Mouse (Mus musculus) heart, embryonic 10.5 days (tissue): ENCODE results near the gene Hsf5. TPM values are rescaled to one million over a fixed set of nuclear protein-coding genes. Genes with fewer than 3 reads are reported as not detected.

Experiments used
- DNase-seq: peaks from one replicate; pipeline ENCODE4 v3.0.0-alpha.2; 2017; ENCODE audit warnings: low spot score
- H3K27ac ChIP-seq: fragments of 300-500 bp; sonication (generic); 2 replicates; pipeline ENCODE4 v1.5.1; 2016; ENCODE audit warnings: mild to moderate bottlenecking
- H3K27me3 ChIP-seq: fragments of 300-500 bp; sonication (generic); 2 replicates; pipeline ENCODE4 v1.6.1; 2016; ENCODE audit warnings: mild to moderate bottlenecking; ENCODE audit not compliant: poor library complexity, insufficient read depth, severe bottlenecking
- H3K36me3 ChIP-seq: fragments of 300-500 bp; sonication (generic); 2 replicates; pipeline ENCODE4 v1.6.1; 2016; ENCODE audit warnings: mild to moderate bottlenecking, moderate library complexity
- H3K4me1 ChIP-seq: fragments of 300-500 bp; sonication (generic); 2 replicates; pipeline ENCODE4 v1.6.1; 2016; ENCODE audit warnings: mild to moderate bottlenecking
- H3K4me3 ChIP-seq: fragments of 300-500 bp; sonication (generic); 2 replicates; pipeline ENCODE4 v1.5.1; 2016; ENCODE audit warnings: mild to moderate bottlenecking, moderate library complexity
- H3K9me3 ChIP-seq: fragments of 300-500 bp; sonication (generic); 2 replicates; pipeline ENCODE4 v1.6.1; 2016; ENCODE audit warnings: mild to moderate bottlenecking, moderate library complexity
- WGBS: fragments of 180-500 bp; shearing (Covaris S2); methylation state at CpG from one replicate; pipeline ENCODE4 v1.1.7; 2016; 5-methylcytosine and 5-hydroxymethylcytosine counted together
- polyA plus RNA-seq: library from polyadenylated mRNA; unstranded; fragments of >200 nt; fragmentation: Nextera tagmentation; extraction: Ambion mirVana; gene quantifications from 2 replicates; pipeline ENCODE4 v1.2.1, GENCODE M21; 2016

Hsf5 gene
- polyA plus RNA-seq, 1 experiment from 2014 or later: 0.21 TPM

DNA sequence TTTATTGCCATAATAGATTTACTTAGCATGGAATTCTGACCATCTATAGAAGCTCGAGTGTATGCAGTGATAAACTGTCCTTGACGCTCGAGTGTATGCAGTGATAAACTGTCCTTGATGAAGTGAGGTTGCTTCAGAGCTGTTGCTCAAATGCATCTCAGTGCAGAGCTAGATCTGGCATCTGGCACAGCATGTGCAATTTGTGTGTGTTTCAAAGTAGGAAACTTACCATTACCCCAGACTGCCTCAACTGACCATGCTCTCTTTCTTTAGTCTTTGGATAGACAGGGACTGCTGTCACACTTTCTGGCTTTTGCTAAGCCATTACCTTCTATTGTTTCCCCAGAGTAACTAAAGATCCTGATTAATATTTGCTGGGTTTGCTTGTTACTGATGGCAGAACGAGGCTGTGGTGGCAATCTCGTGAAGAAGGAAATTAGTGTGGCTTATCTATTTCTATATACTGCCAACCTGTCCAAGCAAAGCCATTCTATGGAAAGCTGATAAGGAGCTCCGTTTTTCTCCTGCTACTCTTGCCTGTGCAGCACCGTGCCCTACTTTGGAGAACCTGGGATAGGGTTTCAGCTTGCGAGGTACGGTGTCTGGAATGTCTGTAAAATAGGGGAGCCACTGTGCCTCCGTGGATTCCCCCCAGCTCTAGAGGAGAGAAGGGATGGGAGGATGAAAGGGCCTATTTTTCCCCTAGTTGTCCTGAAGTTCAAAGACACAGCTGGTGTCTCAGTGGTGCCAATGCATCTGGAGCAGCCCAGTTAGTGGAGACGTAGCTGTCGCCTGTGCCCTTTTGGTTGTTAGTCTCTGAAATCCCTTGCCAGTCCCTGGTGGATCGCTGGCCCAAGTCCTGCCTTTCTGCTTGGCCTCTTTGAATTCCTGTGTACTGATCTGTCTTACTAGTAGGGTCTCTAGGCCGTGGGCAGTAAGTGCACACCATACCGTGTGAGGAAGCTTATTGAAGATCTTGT lies 70.6 kb downstream of the Hsf5 start:
- Histone ChIP-seq H3K36me3 (no peaks in the 10 kb centered on the region), H3K4me3 (no peak overlapping the region), H3K4me1 (peaks cover 25% of the 10 kb centered on the region), H3K27ac (no peak overlapping the region), H3K27me3 (peaks cover 14% of the 10 kb centered on the region), H3K9me3 (no peaks in the 10 kb centered on the region)
- no peak for DNase-seq
- WGBS: 57% methylated on average over 15 of the region's 15 CpGs

DNA sequence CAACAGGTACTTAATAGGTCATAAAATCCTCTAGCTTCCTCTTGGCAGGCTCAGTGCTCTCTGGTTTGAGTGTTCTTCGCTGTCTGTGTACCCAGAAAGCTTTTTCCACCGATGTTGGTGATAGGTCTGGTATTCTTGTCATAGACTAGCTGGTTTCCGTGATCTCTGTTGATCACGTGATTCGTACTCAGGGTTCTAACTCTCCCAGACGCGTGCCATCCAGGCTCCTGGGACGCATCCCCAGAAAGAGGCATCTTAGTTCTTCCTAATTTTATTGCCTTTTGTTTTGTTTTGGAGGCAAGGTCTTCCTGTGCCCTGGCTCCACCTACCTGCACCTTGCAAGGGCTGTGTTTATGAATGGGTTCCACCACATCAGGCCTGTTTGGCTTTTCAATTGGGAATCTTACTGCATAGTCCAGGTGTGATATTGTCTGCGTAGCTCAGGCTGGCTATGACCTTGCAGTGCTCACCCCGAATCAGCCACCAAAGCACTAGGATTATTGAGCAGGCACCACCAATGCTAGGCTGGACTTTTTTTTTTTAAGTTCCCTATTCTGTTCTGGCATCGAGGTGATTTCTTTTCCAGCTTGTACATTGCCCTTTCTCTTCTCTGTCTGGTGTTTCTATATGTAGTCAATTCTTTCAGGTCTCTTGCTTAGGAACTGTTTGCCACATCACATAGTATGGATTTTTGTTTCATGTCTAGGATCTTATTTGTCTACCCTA lies 71.7 kb downstream of the Hsf5 start:
- WGBS: 87% methylated on average over 11 of the region's 11 CpGs
- Histone ChIP-seq H3K27me3 (peaks cover 14% of the 10 kb centered on the region), H3K9me3 (no peaks in the 10 kb centered on the region), H3K4me1 (peaks cover 27% of the 10 kb centered on the region), H3K4me3 (no peak overlapping the region), H3K27ac (no peak overlapping the region), H3K36me3 (no peaks in the 10 kb centered on the region)
- DNase-seq: no peak

DNA sequence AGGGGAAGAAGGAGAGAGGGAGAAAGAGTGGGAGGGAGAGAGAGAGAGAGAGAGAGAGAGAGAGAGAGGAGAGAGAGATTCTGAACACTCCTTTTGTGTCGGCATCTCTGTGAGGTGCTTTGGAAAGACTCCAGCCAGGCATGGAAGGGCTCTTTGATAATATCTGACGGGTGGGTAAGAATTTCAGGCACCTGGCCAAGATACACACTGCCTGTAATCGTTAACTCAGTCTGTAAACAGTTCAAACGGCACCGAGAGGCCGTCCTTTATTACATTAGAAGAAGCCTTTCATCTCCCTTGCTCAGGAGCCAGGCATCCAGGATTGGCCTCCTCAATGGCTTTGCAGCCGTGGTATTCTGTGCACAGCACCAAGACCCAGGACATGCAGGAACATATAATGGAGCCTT lies 72.4 kb downstream of the Hsf5 start:
- Histone ChIP-seq H3K4me3 (no peak overlapping the region; the same call in 1 of the 2 replicates), H3K4me1 (peaks cover 27% of the 10 kb centered on the region), H3K27me3 (peaks cover 14% of the 10 kb centered on the region), H3K36me3 (no peaks in the 10 kb centered on the region), H3K9me3 (no peaks in the 10 kb centered on the region), H3K27ac (peak overlapping the region; percentile 42; the same call in 1 of the 2 replicates)
- 20% methylated on average over 7 of the region's 7 CpGs for WGBS
- DNase-seq: no peak

GRCm38 (mm10) chr11:87690054-87690740 lies 73.2 kb downstream of the Hsf5 start:
- DNase-seq: no peak
- Histone ChIP-seq H3K27ac (peak overlapping the region; percentile 42), H3K4me3 (no peak overlapping the region; the same call in 1 of the 2 replicates), H3K9me3 (no peaks in the 10 kb centered on the region), H3K27me3 (peaks cover 14% of the 10 kb centered on the region), H3K4me1 (peaks cover 27% of the 10 kb centered on the region), H3K36me3 (no peaks in the 10 kb centered on the region)
- 61% methylated on average over 16 of the region's 16 CpGs for WGBS

GRCm38 (mm10) chr11:87697131-87697682 lies 80.2 kb downstream of the Hsf5 start:
- H3K36me3 ChIP-seq: no peaks in the 10 kb centered on the region
- no peaks in the 10 kb centered on the region for H3K9me3 ChIP-seq
- no peaks in the 10 kb centered on the region for H3K27me3 ChIP-seq
- no peak overlapping the region for H3K4me3 ChIP-seq
- WGBS: 61% methylated on average over 14 of the region's 14 CpGs
- H3K4me1 ChIP-seq: peaks cover 16% of the 10 kb centered on the region
- H3K27ac ChIP-seq: no peak overlapping the region
- no peak for DNase-seq

GRCm38 (mm10) chr11:87698126-87698525 lies 81.2 kb downstream of the Hsf5 start:
- H3K4me1 ChIP-seq: peaks cover 11% of the 10 kb centered on the region
- H3K27me3 ChIP-seq: no peaks in the 10 kb centered on the region
- no peak overlapping the region for H3K4me3 ChIP-seq
- H3K36me3 ChIP-seq: no peaks in the 10 kb centered on the region
- no peak for DNase-seq
- no peak overlapping the region for H3K27ac ChIP-seq
- no peaks in the 10 kb centered on the region for H3K9me3 ChIP-seq
- 87% methylated on average over 4 of the region's 4 CpGs for WGBS

- no peaks in the 10 kb centered on the region for H3K36me3 ChIP-seq
- H3K9me3 ChIP-seq: no peaks in the 10 kb centered on the region
- DNase-seq: no peak
- no peaks in the 10 kb centered on the region for H3K27me3 ChIP-seq
- H3K27ac ChIP-seq: no peak overlapping the region
- 74% methylated on average over 6 of the region's 6 CpGs for WGBS
- H3K4me1 ChIP-seq: peaks cover 11% of the 10 kb centered on the region
- H3K4me3 ChIP-seq: no peak overlapping the region
Observed at GRCm38 (mm10) chr11:87701108-87701507, 84.1 kb downstream of the Hsf5 start.

GRCm38 (mm10) chr11:87701877-87702620 lies 85.1 kb downstream of the Hsf5 start:
- Histone ChIP-seq H3K4me3 (no peak overlapping the region), H3K4me1 (peaks cover 8% of the 10 kb centered on the region)
- WGBS: 75% methylated on average over 14 of the region's 14 CpGs

GRCm38 (mm10) chr11:87703654-87704053 lies 86.7 kb downstream of the Hsf5 start:
- WGBS: 87% methylated on average over 5 of the region's 5 CpGs
- H3K27me3 ChIP-seq: peaks cover 14% of the 10 kb centered on the region; the same call in 1 of the 2 replicates
- no peaks in the 10 kb centered on the region for H3K36me3 ChIP-seq
- no peak for DNase-seq
- no peak overlapping the region for H3K27ac ChIP-seq
- no peak overlapping the region for H3K4me3 ChIP-seq
- H3K4me1 ChIP-seq: 0 out of 2 replicates have a peak, but pooled peaks cover 6% of the 10 kb centered on the region
- H3K9me3 ChIP-seq: no peaks in the 10 kb centered on the region

More at GRCm38 (mm10) chr11:87701877-87702620, 85.1 kb downstream of the Hsf5 start:
- no peak for DNase-seq
- Histone ChIP-seq H3K36me3 (no peaks in the 10 kb centered on the region), H3K9me3 (no peaks in the 10 kb centered on the region), H3K27ac (no peak overlapping the region), H3K27me3 (no peaks in the 10 kb centered on the region)

- no peak for DNase-seq
- Histone ChIP-seq H3K9me3 (no peaks in the 10 kb centered on the region), H3K36me3 (no peaks in the 10 kb centered on the region), H3K4me3 (no peak overlapping the region), H3K27me3 (peaks cover 21% of the 10 kb centered on the region), H3K4me1 (0 out of 2 replicates have a peak, but pooled peaks cover 6% of the 10 kb centered on the region), H3K27ac (no peak overlapping the region)
- WGBS: 85% methylated on average over 9 of the region's 9 CpGs
Observed at GRCm38 (mm10) chr11:87704289-87704688, 87.3 kb downstream of the Hsf5 start.

DNA sequence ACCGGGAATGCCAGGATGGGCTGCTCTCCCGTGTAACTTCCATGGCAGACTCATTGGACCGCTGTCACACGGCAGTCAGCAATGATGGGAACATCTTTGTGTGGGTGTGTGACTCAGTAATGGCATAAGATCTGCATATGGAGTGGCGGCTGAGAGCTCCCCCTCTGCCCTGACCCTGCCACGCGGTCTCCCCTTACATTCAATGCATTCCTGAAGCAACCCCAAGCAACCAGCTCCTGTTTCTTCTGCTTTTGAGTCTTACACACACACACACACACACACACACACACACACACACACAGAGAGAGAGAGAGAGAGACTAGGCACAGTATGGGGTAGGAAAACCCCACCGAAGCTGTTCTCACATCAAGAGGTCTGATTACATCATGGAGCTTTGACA lies 90.6 kb downstream of the Hsf5 start:
- H3K4me1 ChIP-seq: peaks cover 16% of the 10 kb centered on the region
- 59% methylated on average over 8 of the region's 8 CpGs for WGBS
- no peak for DNase-seq
- no peak overlapping the region for H3K4me3 ChIP-seq
- no peaks in the 10 kb centered on the region for H3K36me3 ChIP-seq
- peaks cover 45% of the 10 kb centered on the region for H3K27me3 ChIP-seq
- no peak overlapping the region for H3K27ac ChIP-seq
- no peaks in the 10 kb centered on the region for H3K9me3 ChIP-seq

- no peak for DNase-seq
- peaks cover 45% of the 10 kb centered on the region for H3K27me3 ChIP-seq
- no peak overlapping the region for H3K4me3 ChIP-seq
- H3K36me3 ChIP-seq: no peaks in the 10 kb centered on the region
- H3K4me1 ChIP-seq: peaks cover 16% of the 10 kb centered on the region
- no peak overlapping the region for H3K27ac ChIP-seq
- no peaks in the 10 kb centered on the region for H3K9me3 ChIP-seq
- 75% methylated on average over 5 of the region's 5 CpGs for WGBS
Observed at GRCm38 (mm10) chr11:87708979-87709378, 92.0 kb downstream of the Hsf5 start.
